Mouse (Mus musculus) midbrain, embryonic 10.5 days (tissue): ENCODE measurements around the gene Cabp5. TPM values are rescaled to one million over a fixed set of nuclear protein-coding genes. Genes with fewer than 3 reads are reported as not detected.
"Not testable (repeated sequence)": the region's sequence is repeated elsewhere in the genome, so short reads cannot be mapped to it uniquely, and the experiment has no call there.

Experiments used
- DNase-seq: peaks from one replicate; pipeline ENCODE4 v3.0.0-alpha.2; 2017; ENCODE audit warnings: low spot score
- H3K27ac ChIP-seq: fragments of 300-500 bp; sonication (generic); replicated peaks from 2 replicates; pipeline ENCODE4 v1.5.1; 2016; ENCODE audit warnings: mild to moderate bottlenecking
- H3K27me3 ChIP-seq: fragments of 300-500 bp; sonication (generic); 2 replicates; pipeline ENCODE4 v1.6.1; 2016; ENCODE audit warnings: low read depth, mild to moderate bottlenecking; ENCODE audit not compliant: poor library complexity, severe bottlenecking
- H3K36me3 ChIP-seq: fragments of 300-500 bp; sonication (generic); 2 replicates; pipeline ENCODE4 v1.6.1; 2016; ENCODE audit warnings: mild to moderate bottlenecking, moderate library complexity
- H3K4me1 ChIP-seq: fragments of 300-500 bp; sonication (generic); 2 replicates; pipeline ENCODE4 v1.6.1; 2016
- H3K4me3 ChIP-seq: fragments of 300-500 bp; sonication (generic); 2 replicates; pipeline ENCODE4 v1.5.1; 2016; ENCODE audit warnings: mild to moderate bottlenecking, moderate library complexity
- H3K9me3 ChIP-seq: fragments of 300-500 bp; sonication (generic); replicated peaks from 2 replicates; pipeline ENCODE4 v1.6.1; 2016; ENCODE audit warnings: mild to moderate bottlenecking
- WGBS: fragments of 180-500 bp; shearing (Covaris S2); methylation state at CpG from one replicate; pipeline ENCODE4 v1.1.7; 2016; 5-methylcytosine and 5-hydroxymethylcytosine counted together
- polyA plus RNA-seq: library from polyadenylated mRNA; unstranded; fragments of >200 nt; fragmentation: Nextera tagmentation; extraction: Ambion mirVana; gene quantifications from 2 replicates; pipeline ENCODE4 v1.2.1, GENCODE M21; 2016

Gene Cabp5
- polyA plus RNA-seq = not detected in 2 replicates

DNA sequence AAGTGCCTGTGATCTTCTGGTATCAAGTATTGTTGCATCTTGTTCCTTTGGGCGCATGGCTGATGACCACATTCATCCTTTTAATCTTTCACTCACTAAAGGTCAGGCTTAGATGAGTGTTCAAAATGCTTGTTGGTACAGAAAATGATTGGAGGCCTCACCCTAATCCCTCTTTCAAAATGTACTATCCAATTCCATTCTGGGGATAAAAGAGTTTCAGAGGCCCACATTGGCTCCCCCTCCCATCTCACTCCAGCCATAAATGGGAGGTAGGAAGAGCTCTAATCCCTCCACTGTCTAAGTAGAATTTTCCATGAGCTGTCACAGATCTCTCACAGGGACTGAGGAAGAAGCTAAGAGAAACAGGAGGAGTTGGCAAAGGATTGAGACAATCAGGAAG lies at the start of gene Cabp5:
Gene Cabp5 (plus strand): TSS at position 301 of the 400 bp plus-strand sequence.
- DNase-seq = no peak
- H3K27me3 ChIP-seq = no peaks in the 10 kb centered on the region
- WGBS = 86% methylated on average over 1 of the region's 1 CpGs
- H3K4me1 ChIP-seq = no peaks in the 10 kb centered on the region
- no peak within 1 kb of the TSS for H3K27ac ChIP-seq
- no peaks in the 10 kb centered on the region for H3K36me3 ChIP-seq
- H3K4me3 ChIP-seq = no peak within 1 kb of the TSS
- H3K9me3 ChIP-seq = peaks cover 27% of the 10 kb centered on the region

- no peak for DNase-seq
- Histone ChIP-seq H3K27me3 (no peaks in the 10 kb centered on the region), H3K4me1 (no peaks in the 10 kb centered on the region), H3K4me3 (no peak overlapping the region), H3K27ac (no peak overlapping the region), H3K9me3 (peaks cover 33% of the 10 kb centered on the region), H3K36me3 (peaks cover 78% of the 10 kb centered on the region)
Measured at GRCm38 (mm10) chr7:13355943-13356342, 42.0 kb upstream of the Cabp5 start.

DNA sequence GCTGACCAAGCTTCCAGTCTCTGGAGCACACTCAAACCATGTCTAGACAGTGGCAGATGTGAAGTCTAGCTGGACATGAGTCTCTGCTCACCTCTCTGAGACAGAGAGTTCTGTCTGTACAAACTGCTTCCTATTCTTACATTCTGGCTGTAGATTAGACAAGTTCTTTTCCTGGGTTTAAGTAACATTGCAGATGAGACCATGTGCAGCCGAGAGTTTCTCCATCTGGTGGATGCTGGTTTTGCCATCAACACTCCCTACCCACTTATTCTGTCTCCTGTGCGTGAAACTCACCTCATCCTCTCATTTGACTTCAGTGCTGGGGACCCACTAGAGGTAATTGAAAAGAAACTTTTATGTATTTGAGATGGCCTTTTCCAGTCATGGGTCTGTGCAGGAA lies 17.3 kb upstream of the Cabp5 start:
- no peak for DNase-seq
- Histone ChIP-seq H3K27ac (no peak overlapping the region), H3K9me3 (no peaks in the 10 kb centered on the region), H3K4me1 (no peaks in the 10 kb centered on the region), H3K36me3 (no peaks in the 10 kb centered on the region), H3K27me3 (no peaks in the 10 kb centered on the region), H3K4me3 (no peak overlapping the region)
- WGBS = 85% methylated on average over 2 of the region's 2 CpGs

- DNase-seq, H3K27ac ChIP-seq, H3K4me3 ChIP-seq, H3K36me3 ChIP-seq, H3K27me3 ChIP-seq, H3K4me1 ChIP-seq: not testable (repeated sequence)
- H3K9me3 ChIP-seq = peaks cover 23% of the 10 kb centered on the region
- WGBS = 60% methylated on average over 1 of the region's 1 CpGs
Measured at GRCm38 (mm10) chr7:13450541-13450940, 52.6 kb downstream of the Cabp5 start, which contains the start of gene Bsph1. TSS of gene Bsph1 (plus strand) at chr7:13450841.

Other genes with a start within 250 kb of the Cabp5 start
- gene Vmn1r88, start 238.6 kb upstream of the Cabp5 start, polyA plus RNA-seq = 0.02 TPM in 1 of 2 replicates, not detected in the other
- gene Vmn1r89, start 185.1 kb upstream of the Cabp5 start, polyA plus RNA-seq = not detected in 2 replicates
- gene Lig1, start 120.8 kb upstream of the Cabp5 start, polyA plus RNA-seq = 150 and 165 TPM in 2 replicates
- 11.5 and 14.7 TPM in 2 replicates for gene Zswim9, start 119.4 kb upstream of the Cabp5 start, polyA plus RNA-seq
- 1.6 and 1.8 TPM in 2 replicates for gene Pla2g4c, start 73.5 kb upstream of the Cabp5 start, polyA plus RNA-seq
- not detected in 2 replicates for gene Bsph1, start 52.7 kb downstream of the Cabp5 start, polyA plus RNA-seq
- gene Bsph2, start 172.9 kb downstream of the Cabp5 start, polyA plus RNA-seq = not detected in 2 replicates
- not detected in 2 replicates for gene Sult2a5, start 225.8 kb downstream of the Cabp5 start, polyA plus RNA-seq